Mouse (Mus musculus) central nervous system, embryonic 14 days (tissue): ENCODE measurements around the gene Ddah2. TPM values are rescaled to one million over a fixed set of nuclear protein-coding genes. Genes with fewer than 3 reads are reported as not detected.

Source experiments
- polyA plus RNA-seq: library from polyadenylated mRNA; depleted of rRNA; stranded (reverse); fragments of >200 nt; gene quantifications from 2 replicates; pipeline ENCODE4 v1.2.3, GENCODE M21; 2012; rRNA removed

The Ddah2 gene
- polyA plus RNA-seq: 371 and 426 TPM in 2 replicates

DNA sequence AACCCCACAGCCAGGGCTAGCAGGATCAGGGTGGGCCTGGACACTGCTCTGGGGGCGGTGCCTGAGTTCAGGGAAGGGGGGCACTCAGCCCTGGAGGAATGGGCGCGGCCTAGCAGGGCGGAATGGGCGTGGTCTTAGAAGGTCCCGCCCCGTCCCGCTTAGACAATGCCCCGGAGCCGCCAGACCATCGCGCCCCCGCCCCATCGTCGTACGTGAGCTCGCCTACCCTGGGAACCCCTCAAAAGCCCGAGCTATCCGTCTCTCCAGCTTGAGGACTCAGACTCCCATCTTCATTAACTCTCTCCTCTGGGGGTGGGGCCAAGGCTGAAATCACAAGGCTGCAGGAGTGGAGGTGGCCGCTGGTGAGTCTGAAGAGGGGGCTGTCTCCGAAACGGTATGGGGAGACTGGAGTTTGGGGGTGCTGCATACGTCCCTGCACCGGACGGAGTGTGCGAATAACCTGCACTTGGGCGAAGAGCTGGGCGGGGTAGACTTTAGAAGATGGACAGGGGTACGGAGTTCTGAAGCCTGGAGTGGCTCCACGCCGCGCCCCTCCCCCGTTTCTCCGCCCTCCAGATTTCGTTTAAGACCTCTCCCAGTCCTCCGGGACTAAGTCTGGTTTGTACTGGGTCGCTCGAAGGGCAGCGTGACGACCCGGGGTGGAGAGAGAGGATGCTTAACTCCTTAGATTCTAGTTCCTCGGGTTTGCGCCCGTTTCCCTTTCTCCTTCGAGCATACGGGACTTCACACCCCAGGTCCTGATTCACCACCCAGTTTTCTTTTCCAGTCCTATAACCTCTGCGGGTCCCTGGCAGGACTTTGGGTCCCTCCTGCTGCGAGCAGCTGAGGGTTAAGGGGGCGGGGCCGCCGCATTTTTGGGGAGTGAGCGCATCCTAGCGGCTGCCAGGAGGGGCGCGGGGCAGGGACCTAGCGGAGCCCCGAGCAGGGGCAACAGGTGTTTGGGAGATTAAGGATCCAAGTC lies at the start of gene Ddah2:
Ddah2 (plus strand) TSS at position 125 of the 982 bp plus-strand sequence.

DNA sequence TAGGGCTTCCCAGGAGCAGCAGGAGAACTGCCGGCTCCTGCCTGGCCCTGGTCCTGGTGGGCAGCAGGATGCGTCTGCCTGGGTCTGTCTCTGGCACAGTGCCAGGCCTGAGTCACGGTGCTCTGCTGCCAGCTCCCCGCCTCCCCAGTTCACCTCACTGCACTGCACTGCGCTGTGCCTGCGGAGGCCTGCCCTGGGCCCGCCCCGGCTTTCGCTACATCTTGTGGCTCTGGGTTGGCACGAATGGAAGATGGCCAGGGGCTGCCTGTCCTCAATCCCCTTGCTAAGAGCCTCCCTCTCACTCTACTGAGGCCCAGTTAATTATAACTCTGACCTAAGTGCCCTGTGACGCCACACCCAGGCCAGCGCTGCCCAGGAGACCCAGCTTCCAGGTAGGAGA lies 42.5 kb upstream of the Ddah2 start, which contains the start of gene Vwa7:
Vwa7 (plus strand) TSS at position 204 of the 400 bp plus-strand sequence.

DNA sequence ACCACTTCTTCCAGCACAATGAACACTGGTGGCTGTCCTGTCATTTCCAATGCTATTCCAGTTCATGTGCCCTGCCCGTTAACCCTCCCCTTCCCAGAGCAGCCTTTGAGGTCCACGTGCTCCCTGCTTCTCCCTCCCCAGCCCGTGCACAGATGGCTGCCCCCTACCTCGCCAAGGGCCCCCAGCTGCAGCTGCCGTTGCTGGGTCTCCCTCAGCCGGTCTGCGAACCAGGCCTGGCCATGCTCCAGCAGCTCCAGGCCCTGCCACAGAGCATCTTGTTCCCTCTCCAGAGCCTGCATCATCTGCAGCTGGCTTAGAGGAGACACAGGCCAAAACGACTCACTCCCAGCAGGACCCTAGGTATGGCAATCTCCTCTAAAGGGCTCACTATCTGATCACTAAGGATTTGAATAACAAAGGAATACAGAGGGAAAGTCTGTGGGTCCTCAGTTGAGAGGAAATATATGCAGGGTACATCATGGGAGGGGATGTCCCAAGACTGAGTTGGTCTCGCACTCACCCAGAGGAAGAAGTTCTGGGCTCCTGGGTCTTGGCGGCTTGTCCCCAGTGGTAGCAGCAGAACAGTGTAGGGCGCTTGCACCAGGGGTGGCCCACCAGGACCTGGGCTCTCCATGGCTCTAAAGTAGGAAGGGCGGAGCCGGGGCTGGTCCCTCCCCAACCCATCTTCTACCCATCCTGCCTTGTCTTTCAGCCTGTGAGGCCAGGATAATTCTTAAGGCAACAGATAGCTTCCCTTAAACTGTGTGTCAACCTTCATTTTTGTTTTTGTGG lies 31.4 kb upstream of the Ddah2 start, which contains the start of gene Sapcd1:
Sapcd1 (minus strand) TSS at position 740 of the 792 bp plus-strand sequence.

DNA sequence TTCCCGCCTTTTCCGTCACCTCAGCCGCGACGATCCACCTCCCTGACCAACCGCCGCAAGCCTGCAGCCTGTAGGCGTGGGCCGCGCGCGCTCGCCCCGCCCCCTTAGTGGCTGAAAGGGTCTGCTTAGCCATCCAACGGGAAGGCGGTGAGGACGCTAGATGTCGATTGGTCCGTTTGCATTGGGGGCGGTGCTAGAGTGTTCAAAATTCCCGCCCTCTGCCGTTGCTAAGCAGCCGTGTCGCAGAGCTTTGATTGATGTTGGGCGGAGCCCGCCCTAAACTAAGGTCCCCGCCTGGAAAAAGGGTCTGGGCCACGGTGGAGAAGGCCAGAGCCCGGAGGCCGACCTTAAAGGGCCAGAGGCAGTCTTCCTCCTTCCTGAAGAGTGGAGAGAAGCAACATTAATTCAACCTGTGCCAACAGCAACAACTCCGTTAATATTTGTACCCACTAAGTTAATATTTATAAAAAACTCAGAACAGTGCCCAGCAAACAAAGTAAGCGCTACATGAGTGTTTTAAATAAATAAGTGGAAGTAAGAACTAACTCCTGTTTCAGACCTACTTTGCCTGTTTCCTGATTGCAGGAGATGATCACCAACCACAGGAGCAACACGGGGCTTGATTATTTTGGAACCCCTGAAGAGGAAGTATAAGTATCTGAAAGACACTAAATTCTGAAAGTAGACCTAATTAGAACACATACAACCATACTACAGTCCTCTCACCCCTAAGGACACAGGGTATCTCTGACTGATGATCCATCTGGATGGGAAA lies 12.0 kb upstream of the Ddah2 start, which contains the start of gene Msh5:
Msh5 (minus strand) TSS at position 65 of the 775 bp plus-strand sequence.

DNA sequence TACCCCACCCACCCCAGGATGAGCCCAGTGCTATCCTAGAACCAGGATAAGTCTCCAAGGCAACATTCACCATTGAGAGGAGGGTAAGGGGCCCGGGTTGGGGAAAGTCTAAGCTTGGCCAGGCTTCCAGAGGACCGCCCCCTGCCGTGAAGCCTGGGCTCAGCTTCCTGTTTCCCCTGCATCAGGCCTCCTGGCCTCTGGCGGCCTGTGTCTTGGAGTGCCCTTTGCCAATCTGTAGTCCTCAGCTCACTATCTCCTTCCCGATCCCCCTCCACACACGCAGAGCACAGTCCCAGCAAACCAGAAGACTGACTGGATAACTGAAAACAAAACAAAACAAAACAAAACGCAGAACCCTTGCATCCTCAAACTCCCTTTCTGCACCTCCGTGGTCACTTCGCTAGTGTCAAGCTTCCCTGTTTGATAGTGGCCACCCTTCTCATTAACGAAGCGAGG lies 9.2 kb upstream of the Ddah2 start, which contains the start of gene Clic1:
Clic1 (plus strand) TSS at position 406 of the 456 bp plus-strand sequence.

DNA sequence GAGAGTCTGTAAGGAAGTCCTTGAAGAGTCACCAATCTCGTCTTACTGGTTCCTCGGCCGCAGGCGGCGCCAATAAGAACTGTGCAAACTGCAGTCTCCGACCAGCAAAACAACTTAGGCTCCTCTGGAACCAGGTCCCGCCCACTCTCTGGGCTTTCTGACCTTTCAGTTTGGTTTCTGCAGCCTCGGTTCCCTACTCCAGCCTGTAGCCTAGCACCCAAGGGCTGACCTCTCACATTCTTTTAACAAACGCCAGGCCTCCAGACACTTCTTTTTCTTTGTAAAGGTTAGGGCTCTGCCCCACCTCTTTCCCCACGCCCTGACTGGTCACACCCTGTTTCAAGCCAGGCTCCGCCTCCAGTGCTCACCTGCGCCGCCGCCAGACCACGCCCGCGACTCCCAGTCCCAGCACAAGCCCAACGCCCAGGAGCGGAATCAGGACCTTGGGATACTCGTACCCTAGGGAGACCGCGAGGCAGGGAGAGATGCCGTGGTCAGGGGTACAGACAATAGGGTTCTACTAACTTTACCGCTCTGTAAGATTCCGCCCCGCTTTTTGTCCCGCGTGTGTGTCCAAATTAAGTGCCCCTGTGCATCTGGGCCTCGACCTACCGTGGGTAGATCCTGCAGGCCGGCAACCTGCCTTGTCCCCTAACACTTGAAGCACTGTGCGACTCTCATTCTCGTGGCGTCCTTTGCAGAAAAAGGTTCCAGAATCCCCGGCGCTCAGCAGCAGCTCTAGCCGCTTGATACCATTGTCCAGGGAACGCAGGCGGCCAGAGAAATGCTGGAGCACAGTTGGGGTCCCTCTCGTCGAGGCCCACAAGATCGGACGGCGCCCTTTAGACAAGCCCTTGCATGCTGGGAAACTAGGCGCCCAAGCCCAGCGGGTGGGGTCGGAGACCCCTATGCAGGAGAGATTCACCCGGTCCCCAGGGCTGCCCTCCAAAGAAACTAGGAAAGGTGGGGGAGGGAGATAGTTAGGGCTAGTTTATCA lies 6.4 kb downstream of the Ddah2 start, which contains the start of gene Ly6g6c:
Ly6g6c (plus strand) TSS at position 438 of the 997 bp plus-strand sequence.

DNA sequence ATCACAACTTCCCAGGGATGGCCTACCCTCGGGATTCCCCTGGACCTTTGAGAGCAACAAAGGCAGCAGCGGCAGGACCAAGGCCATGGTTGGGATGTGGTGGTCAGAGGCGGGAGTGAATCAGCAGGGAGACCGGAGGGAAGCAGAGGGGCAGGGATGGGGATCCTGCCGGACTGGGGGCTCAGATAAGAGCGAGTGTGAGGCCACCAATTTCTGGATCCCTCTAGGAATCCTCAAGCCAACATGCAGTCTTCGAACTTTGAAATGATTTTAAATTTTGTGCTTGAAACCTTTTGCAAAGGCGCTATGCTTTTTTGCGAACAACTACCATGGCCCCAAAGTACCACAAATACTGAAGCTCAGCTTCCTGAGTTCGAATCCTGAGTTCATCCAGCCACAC lies 7.2 kb downstream of the Ddah2 start, which contains the start of gene Mpig6b:
Mpig6b (minus strand) TSS at position 101 of the 400 bp plus-strand sequence.

DNA sequence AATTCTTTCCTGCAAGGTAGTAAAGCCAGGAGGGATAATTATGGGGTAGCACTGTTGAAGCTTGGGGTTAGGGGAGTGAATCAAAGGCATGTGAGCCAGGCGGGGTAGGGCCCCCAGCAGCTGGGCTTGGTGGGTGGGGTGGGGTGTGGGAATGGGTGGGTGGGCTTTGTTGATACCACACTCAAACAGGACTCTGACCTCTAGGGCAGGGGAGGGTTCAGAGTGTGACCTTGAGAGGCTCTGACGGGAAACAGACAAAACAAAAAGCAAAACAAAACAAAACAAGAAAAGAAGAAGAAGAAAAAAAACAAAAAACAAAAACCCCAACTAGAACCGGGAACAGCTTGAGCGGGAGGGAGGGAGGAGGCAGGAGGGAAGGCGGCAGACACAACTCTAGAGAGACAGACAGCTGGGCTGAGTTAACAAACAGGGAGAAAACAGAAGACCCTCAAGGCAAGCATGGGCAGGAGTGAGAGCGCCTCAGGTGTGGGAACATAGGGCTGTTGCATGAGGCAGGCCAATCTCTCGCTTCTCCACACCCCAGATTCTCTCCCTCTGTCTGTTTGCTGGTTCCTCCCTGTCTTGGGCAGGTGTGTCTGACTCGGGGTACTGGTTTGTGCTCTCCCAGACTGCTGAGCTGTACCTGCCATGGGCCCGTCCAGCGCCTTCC lies 17.8 kb downstream of the Ddah2 start, which contains the start of gene Ly6g6e:
Ly6g6e (plus strand) TSS at position 396 of the 670 bp plus-strand sequence.

DNA sequence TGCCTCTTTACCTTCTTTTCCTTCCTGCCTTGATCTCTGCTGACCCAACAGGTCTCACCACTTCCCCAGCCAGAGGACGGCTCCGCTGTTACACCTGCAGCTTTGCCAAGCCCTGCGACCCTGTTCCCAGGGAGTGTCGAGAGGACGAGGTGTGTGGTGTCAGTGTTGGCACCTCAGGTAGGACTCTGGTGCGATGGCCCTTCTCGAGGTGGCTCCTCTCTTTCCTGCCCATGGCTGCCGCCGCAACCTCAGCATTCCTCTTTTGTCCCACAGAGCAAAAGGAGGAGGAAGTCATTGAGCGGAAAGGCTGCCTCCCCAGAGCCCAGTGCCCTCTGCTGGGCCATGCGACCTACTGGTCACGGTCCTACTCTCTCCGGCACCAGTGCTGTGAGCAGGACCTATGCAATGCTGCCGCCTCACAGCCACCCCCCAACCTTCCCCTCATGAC lies 19.0 kb downstream of the Ddah2 start, which contains the start of gene Ly6g6d:
Ly6g6d (minus strand) TSS at position 280 of the 448 bp plus-strand sequence.

DNA sequence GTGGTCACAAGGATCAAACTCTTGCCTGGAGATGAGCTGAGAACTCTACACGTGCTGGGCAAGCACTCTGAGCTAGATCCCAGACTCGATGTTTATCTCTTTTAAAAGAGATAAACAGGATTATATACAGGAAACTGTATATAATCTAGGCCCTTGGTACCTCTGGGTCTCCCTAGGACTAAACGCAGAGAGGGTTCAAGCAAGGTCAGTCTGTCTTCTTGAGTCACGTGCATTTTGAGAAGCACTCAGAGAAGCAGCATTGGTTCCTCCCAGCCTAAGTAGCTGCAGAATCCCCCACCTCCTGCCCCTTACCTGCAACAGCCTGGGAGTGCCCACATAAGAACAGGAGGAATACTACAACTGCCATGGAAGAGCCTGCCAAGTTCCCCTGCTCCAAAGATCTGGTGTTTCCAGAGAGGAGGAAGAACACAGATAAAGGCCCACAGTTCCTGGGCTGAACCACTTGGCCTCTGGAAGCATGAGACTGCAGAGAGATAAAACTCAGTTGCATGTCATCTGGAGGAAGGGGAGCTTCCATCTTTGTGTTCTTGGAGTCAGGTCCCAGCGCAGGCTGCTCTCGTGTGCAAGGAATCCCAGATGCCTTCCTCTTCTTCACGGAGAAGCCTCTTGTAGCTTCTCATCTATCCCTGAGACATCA lies 26.5 kb downstream of the Ddah2 start, which contains the start of gene Ly6g6f:
Ly6g6f (minus strand) TSS at position 403 of the 658 bp plus-strand sequence.

DNA sequence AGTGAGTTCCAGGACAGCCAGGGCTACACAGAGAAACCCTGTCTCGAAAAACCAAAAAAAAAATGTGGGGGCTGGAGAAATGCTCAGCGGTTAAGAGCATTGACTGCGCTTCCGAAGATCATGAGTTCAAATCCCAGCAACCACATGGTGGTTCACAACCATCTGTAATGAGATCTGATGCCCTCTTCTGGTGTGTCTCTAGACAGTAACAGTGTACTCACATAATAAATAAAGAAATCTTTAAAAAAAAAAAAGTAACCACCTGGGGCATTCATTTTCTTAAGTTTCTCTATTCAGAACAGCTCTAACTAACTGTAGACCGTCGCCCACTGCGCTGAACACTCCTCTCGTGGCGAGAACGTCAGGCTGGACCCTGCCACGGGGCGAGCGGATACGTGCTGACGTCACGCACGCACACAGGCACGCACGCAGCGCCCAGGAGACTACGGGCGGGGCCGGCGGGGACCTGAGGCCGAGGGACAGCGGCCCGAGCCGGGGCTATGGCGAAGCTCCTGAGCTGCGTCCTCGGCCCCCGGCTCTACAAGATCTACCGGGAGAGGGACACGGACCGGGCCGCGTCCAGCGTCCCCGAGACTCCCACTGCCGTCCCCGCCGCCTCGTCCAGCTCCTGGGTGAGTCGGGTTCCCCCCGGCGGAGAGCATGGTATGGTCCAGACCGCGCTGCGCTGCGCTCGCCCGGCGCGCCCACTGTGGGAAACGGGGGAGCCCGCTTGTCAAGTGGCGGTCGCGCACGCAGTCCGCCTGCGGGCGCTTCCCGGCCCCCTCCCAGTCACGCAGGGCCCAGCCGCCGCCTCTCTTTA lies 30.2 kb downstream of the Ddah2 start, which contains the start of gene Abhd16a:
Abhd16a (plus strand) TSS at position 439 of the 820 bp plus-strand sequence.

DNA sequence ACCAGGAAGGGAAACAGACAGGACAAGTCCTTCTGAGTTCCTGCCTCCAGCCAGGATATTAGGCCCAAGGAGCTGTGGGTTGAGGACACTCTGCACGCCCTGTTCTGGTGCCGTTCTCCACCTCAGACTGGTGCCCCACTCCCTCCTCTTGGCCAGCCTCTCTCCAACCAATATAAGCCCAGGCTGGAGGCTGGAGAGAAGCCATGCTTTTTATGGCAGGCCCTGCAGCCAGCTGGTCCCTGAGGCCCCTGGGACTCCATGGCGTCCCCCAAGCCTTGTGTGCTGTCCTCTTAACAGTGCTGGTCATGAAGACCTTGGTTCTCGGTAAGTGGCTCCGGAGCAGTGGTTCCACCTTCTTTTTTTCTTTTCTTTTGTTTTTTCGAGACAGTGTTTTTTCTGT lies 49.3 kb downstream of the Ddah2 start, which contains the start of gene Ly6g5c:
Ly6g5c (plus strand) TSS at position 183 of the 400 bp plus-strand sequence.

Other genes with a start within 250 kb of the Ddah2 start
- gene Stk19, start 222.1 kb upstream of the Ddah2 start, polyA plus RNA-seq: 68.6 and 70.2 TPM in 2 replicates
- 84.5 and 86.1 TPM in 2 replicates for gene Dxo, start 222.0 kb upstream of the Ddah2 start, polyA plus RNA-seq
- gene Skiv2l, start 208.8 kb upstream of the Ddah2 start, polyA plus RNA-seq: 102 and 104 TPM in 2 replicates
- 74.4 and 75.2 TPM in 2 replicates for gene Nelfe, start 208.6 kb upstream of the Ddah2 start, polyA plus RNA-seq
- gene Cfb, start 196.5 kb upstream of the Ddah2 start, polyA plus RNA-seq: 1.2 and 2.4 TPM in 2 replicates
- gene Zbtb12, start 179.6 kb upstream of the Ddah2 start, polyA plus RNA-seq: 112 and 124 TPM in 2 replicates
- not detected in 2 replicates for gene Gm20547, start 177.0 kb upstream of the Ddah2 start, polyA plus RNA-seq
- 2.2 and 3.4 TPM in 2 replicates for gene C2, start 160.8 kb upstream of the Ddah2 start, polyA plus RNA-seq
- 310 and 337 TPM in 2 replicates for gene Ehmt2, start 160.6 kb upstream of the Ddah2 start, polyA plus RNA-seq
- 0.02 and 0.08 TPM in 2 replicates for gene Slc44a4, start 144.6 kb upstream of the Ddah2 start, polyA plus RNA-seq
- 24.0 and 24.4 TPM in 2 replicates for gene Neu1, start 127.8 kb upstream of the Ddah2 start, polyA plus RNA-seq
- gene Hspa1b, start 99.8 kb upstream of the Ddah2 start, polyA plus RNA-seq: 4.4 and 6.7 TPM in 2 replicates
- gene Gm20481, start 89.1 kb upstream of the Ddah2 start, polyA plus RNA-seq: not detected in 2 replicates
- gene Hspa1a, start 86.9 kb upstream of the Ddah2 start, polyA plus RNA-seq: 4.1 and 5.8 TPM in 2 replicates
- 0.29 and 0.31 TPM in 2 replicates for gene Hspa1l, start 86.3 kb upstream of the Ddah2 start, polyA plus RNA-seq
- gene Lsm2, start 77.2 kb upstream of the Ddah2 start, polyA plus RNA-seq: 113 and 117 TPM in 2 replicates
- gene Vars, start 58.0 kb upstream of the Ddah2 start, polyA plus RNA-seq: 96.9 and 103 TPM in 2 replicates
- gene Vwa7, start 42.5 kb upstream of the Ddah2 start, polyA plus RNA-seq: 0.54 and 0.55 TPM in 2 replicates
- gene Sapcd1, start 31.0 kb upstream of the Ddah2 start, polyA plus RNA-seq: 6.1 TPM in 2 replicates
- gene Msh5, start 12.3 kb upstream of the Ddah2 start, polyA plus RNA-seq: 4.1 and 6.2 TPM in 2 replicates
- gene Clic1, start 9.1 kb upstream of the Ddah2 start, polyA plus RNA-seq: 89.1 and 106 TPM in 2 replicates
- 0.07 and 0.48 TPM in 2 replicates for gene Ly6g6c, start 6.4 kb downstream of the Ddah2 start, polyA plus RNA-seq
- gene Mpig6b, start 7.1 kb downstream of the Ddah2 start, polyA plus RNA-seq: 0.22 and 0.23 TPM in 2 replicates
- gene Ly6g6e, start 17.9 kb downstream of the Ddah2 start, polyA plus RNA-seq: 3.0 and 7.1 TPM in 2 replicates
- gene Ly6g6d, start 19.0 kb downstream of the Ddah2 start, polyA plus RNA-seq: 2.3 and 2.8 TPM in 2 replicates
- 0.10 and 0.16 TPM in 2 replicates for gene Ly6g6f, start 26.6 kb downstream of the Ddah2 start, polyA plus RNA-seq
- gene Abhd16a, start 30.2 kb downstream of the Ddah2 start, polyA plus RNA-seq: 93.6 and 106 TPM in 2 replicates
- gene Ly6g5c, start 49.2 kb downstream of the Ddah2 start, polyA plus RNA-seq: not detected in 2 replicates
- 2.9 TPM in 2 replicates for gene Ly6g5b, start 56.4 kb downstream of the Ddah2 start, polyA plus RNA-seq
- gene Gpank1, start 62.4 kb downstream of the Ddah2 start, polyA plus RNA-seq: 22.2 and 25.0 TPM in 2 replicates
- 218 and 221 TPM in 2 replicates for gene Csnk2b, start 63.0 kb downstream of the Ddah2 start, polyA plus RNA-seq
- gene D17H6S53E, start 67.3 kb downstream of the Ddah2 start, polyA plus RNA-seq: 4.9 and 5.3 TPM in 2 replicates
- gene Apom, start 73.0 kb downstream of the Ddah2 start, polyA plus RNA-seq: 1.1 and 1.2 TPM in 2 replicates
- gene Bag6, start 76.1 kb downstream of the Ddah2 start, polyA plus RNA-seq: 327 and 363 TPM in 2 replicates
- 357 and 368 TPM in 2 replicates for gene Prrc2a, start 105.9 kb downstream of the Ddah2 start, polyA plus RNA-seq
- 3.3 and 4.7 TPM in 2 replicates for gene Aif1, start 117.0 kb downstream of the Ddah2 start, polyA plus RNA-seq
- 12.8 and 13.3 TPM in 2 replicates for gene Lst1, start 129.4 kb downstream of the Ddah2 start, polyA plus RNA-seq
- gene Ltb, start 135.4 kb downstream of the Ddah2 start, polyA plus RNA-seq: 0.71 and 1.3 TPM in 2 replicates
- gene Tnf, start 143.0 kb downstream of the Ddah2 start, polyA plus RNA-seq: 0.34 and 0.66 TPM in 2 replicates
- 0.32 and 0.34 TPM in 2 replicates for gene Lta, start 146.3 kb downstream of the Ddah2 start, polyA plus RNA-seq
- not detected in 2 replicates for gene Gm16181, start 161.8 kb downstream of the Ddah2 start, polyA plus RNA-seq
- gene Atp6v1g2, start 174.6 kb downstream of the Ddah2 start, polyA plus RNA-seq: 68.5 and 73.3 TPM in 2 replicates
- gene Nfkbil1, start 176.8 kb downstream of the Ddah2 start, polyA plus RNA-seq: 15.6 TPM in 2 replicates
- gene Ddx39b, start 182.7 kb downstream of the Ddah2 start, polyA plus RNA-seq: 959 and 1,020 TPM in 2 replicates
- 38.6 and 42.0 TPM in 2 replicates for gene H2-D1, start 203.7 kb downstream of the Ddah2 start, polyA plus RNA-seq